Mouse (Mus musculus): ENCODE measurements at regions not wholly inside any gene's neighbourhood (a gene's known extent, or its start where the extent isn't known, plus 50 kb on each side); places are given as distances from the start of the nearest gene placed in this dataset.

DNA sequence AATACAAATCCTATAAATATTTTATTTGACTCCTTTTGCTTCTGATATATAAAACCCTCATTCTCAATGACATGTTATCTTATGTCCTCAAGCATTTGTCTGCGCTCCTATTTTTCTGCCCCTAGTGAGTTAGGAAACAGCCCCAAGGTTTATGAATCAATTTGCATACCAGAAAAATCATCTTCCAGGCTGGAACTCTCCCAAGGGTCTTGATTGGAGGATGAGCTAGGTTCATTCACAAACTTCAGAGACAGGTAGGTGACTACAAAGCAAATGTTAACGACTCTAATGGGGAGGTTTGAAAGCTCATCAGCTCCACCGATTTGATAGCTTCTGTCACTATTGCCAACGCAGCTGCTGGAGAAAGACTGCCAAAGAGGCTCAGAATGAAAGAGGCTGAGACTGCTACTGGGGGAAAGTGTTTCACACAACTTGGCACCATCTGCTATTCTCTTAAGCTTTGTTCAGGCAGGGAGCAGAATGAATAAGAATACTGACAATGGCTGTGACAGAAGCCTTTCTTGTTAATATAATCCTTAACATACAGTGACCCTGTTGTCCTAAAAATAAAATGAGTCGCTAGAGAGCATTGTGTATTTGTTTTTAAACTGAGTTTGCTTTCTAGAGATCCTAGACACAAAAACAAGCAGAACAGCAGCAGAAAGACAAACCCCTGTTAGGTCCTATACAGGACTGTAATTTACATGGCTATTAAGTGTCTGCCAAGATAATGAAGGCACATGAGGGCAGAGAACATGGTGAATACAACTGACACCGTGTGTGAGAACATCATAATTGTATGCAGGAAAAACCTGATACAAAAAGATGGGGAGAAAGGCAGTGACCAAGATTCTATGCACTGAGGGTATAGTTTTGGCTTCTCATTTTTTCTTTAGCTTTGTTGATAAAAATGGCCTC lies 843.4 kb downstream of the Cdh8 start:
- no peak for DNase-seq

DNA sequence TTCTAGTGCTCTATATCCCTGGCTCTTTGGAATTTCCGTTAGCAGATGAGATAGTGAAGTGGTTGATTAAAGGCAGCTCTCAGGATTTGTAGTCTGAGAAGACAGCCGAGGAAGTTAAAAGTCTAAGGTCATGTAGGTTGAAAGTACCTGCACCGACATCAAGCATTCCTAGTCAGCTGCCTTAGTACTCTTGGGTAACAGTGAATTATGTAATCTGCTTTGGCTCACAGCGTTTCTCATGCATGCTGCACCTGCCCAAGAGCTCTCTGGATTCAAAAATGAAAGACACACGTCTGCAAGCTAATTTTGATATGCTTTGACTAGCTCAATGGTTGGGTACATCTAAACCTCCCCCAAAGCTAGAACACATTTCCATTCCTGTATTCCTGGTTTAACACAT lies 849.6 kb downstream of the Cdh8 start:
- peak; percentile 11 for DNase-seq

DNA sequence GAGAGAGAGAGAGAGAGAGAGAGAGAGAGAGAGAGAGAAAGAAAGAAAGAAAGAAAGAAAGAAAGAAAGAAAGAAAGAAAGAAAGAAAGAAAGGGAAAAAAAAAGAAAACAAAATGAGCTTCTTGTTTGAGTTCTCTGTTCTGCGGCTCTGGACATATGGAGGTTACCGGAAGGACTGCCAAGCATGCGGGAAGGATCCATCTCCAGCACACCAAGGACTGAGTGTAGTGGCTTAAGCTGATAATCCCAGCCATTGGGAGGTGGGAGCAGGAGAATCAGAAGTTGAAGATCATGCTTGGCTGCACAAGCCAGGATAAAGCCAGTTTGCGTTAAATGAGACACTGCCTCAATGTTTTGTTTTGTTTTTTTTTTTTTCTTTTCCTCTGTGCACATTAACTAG lies 897.8 kb downstream of the Cdh8 start:
- no peak for DNase-seq

DNA sequence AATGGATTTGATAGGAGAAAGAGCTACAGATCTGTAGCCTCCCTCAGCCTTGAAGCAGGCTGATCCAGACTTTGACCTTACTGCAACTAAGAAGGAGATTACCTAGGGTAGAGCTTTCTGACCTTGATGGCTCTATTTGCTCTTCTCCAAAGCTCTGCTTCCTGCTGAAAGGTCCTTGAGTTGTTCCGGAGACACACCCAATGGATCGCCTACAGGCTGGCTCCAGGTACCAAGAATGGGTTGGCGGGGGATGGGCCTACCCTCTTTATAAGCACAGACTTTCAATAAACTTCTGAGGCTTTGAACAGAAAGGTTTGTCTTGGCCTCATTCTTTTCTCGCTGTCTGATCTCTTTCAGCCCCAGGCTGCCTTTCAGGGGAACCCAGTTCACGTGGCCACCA lies 901.0 kb downstream of the Cdh8 start:
- no peak for DNase-seq

DNA sequence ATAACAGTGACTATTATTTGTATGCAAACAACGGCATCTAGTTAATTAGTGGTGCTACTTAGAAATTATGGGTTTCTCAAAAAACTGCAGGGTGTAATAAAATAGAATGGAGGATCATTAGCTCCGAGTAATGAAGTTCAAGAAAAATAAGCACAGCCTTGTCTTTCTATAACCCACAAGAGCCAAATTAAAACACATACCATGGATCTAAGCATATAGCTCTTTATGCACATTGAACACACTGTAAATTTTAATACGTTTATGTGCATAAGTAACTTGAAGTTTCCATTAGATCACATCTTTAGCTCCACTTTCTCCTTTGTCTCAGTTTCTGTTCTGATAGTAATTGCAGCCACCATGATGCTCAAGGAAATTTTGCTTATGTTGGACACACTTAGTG lies 919.5 kb downstream of the Cdh8 start:
- DNase-seq, result no peak

DNA sequence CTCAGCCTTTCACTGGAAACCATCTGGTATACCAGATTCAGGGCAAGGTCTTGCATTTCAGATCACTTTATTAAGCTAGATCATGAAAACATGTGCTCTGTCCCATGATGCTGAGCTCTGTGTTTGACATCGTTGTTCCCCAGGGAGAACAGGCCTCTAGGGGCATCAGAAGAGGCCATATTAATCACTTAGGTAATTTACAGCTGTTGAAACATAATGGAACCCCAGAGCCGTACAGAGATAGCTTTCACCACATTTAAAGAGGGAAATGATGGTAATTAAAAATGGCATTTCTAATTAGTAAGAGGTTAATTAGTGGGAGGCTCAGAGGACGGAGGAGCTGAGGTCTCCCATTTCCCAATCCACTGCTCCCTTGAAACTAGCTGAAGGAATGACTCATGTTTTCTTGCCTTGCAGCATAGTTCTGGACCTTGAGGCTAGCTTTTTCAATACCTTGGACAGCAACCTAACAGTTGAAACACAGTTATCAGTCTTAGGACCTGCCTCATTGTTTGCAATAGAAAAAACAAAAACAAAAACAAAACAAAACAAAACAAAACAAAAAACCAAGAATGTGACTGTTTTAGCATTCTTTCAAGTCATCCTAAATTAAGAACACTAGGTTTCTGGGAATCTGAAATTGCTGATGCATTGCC lies 952.8 kb downstream of the Cdh8 start:
- no peak for DNase-seq

DNA sequence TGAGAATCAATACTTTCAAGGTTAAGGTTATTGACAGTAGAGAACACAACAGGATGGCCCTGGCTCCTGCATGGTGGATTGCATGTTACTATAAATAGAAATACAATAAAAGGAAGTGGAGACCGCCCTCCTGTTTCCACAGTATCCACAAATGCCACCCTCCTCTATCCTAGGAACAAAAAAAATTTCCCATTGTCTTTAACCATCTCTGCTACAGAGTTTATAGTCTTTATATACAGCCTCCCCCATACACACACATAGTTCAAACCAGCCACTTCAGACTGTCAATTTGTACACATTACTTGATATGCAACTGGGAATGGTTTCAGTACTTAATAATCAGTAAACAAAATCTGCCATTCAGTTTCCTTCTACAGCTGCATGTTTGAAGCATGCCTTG lies 960.7 kb downstream of the Cdh8 start:
- DNase-seq, result no peak

All from cerebellum, adult 9-11 months (tissue).